Mouse (Mus musculus) neural tube, embryonic 14.5 days (tissue): ENCODE results near the gene Gm35315. TPM values are rescaled to one million over a fixed set of nuclear protein-coding genes. Genes with fewer than 3 reads are reported as not detected.
"Not testable (repeated sequence)": the region's sequence is repeated elsewhere in the genome, so short reads cannot be mapped to it uniquely, and the experiment has no call there.

Experiments used
- ATAC-seq: fragments of 200-750 bp; cut with Nextera tagmentation; 2 replicates; pipeline ENCODE4 v1.8.0; 2017; ENCODE audit warnings: low read depth, mild to moderate bottlenecking, moderate TSS enrichment, moderate library complexity
- H3K27ac ChIP-seq: fragments of 300-500 bp; sonication (generic); 2 replicates; pipeline ENCODE4 v1.5.1; 2014; ENCODE audit warnings: low read depth, mild to moderate bottlenecking, control low read depth, low read length, moderate library complexity, mixed read lengths
- H3K27me3 ChIP-seq: fragments of 300-500 bp; sonication (generic); 2 replicates; pipeline ENCODE4 v1.6.1; 2014; ENCODE audit warnings: low read length; ENCODE audit not compliant: control insufficient read depth, insufficient read depth
- H3K36me3 ChIP-seq: fragments of 300-500 bp; sonication (generic); 2 replicates; pipeline ENCODE4 v1.6.1; 2014; ENCODE audit warnings: low read length, mixed read lengths; ENCODE audit not compliant: control insufficient read depth, insufficient read depth
- H3K4me1 ChIP-seq: fragments of 300-500 bp; sonication (generic); 2 replicates; pipeline ENCODE4 v1.6.1; 2014; ENCODE audit warnings: low read length; ENCODE audit not compliant: control insufficient read depth, insufficient read depth
- H3K4me2 ChIP-seq: fragments of 300-500 bp; sonication (generic); 2 replicates; pipeline ENCODE4 v1.6.1; 2014; ENCODE audit warnings: mild to moderate bottlenecking, low read depth, low read length, control low read depth
- H3K4me3 ChIP-seq: fragments of 300-500 bp; sonication (generic); 2 replicates; pipeline ENCODE4 v1.5.1; 2014; ENCODE audit warnings: low read depth, low read length, control low read depth, mixed read lengths
- H3K9ac ChIP-seq: fragments of 300-500 bp; sonication (generic); replicated peaks from 2 replicates; pipeline ENCODE4 v1.6.1; 2014; ENCODE audit warnings: low read depth, mild to moderate bottlenecking, control low read depth, low read length, mixed read lengths
- H3K9me3 ChIP-seq: fragments of 300-500 bp; sonication (generic); 2 replicates; pipeline ENCODE4 v1.6.1; 2016; ENCODE audit warnings: low read length; ENCODE audit not compliant: control insufficient read depth
- WGBS: fragments of 180-500 bp; shearing (Covaris S2); extraction: QIAGEN DNeasy Blood & Tissue Kit; methylation state at CpG from one replicate; pipeline ENCODE4 v1.1.7; 2014; 5-methylcytosine and 5-hydroxymethylcytosine counted together
- polyA plus RNA-seq: library from polyadenylated mRNA; unstranded; fragments of >200 nt; fragmentation: Nextera tagmentation; extraction: Ambion mirVana; gene quantifications from 2 replicates; pipeline ENCODE4 v1.2.1, GENCODE M21; 2014

Gene Gm35315
- polyA plus RNA-seq, 1 experiment from 2014 or later = 0.50 TPM

GRCm38 (mm10) chr5:110122380-110122779 lies 28.2 kb upstream of the Gm35315 start:
- H3K36me3 ChIP-seq = peaks cover 21% of the 10 kb centered on the region
- not testable (repeated sequence) for H3K9me3 ChIP-seq, H3K9ac ChIP-seq, H3K4me3 ChIP-seq, ATAC-seq, H3K27me3 ChIP-seq, H3K4me1 ChIP-seq, H3K4me2 ChIP-seq, H3K27ac ChIP-seq
- 77% methylated on average over 3 of the region's 3 CpGs for WGBS

GRCm38 (mm10) chr5:110109991-110110441 lies 15.8 kb upstream of the Gm35315 start, which contains the start of gene Zfp605:
TSS of gene Zfp605 (plus strand) at chr5:110110092.
- Histone ChIP-seq H3K4me1 (peaks cover 10% of the 10 kb centered on the region; the same call in 1 of the 2 replicates), H3K27me3 (no peaks in the 10 kb centered on the region), H3K27ac (peak within 1 kb of the TSS; percentile 87), H3K9me3 (no peaks in the 10 kb centered on the region), H3K36me3 (peaks cover 18% of the 10 kb centered on the region), H3K9ac (peak within 1 kb of the TSS; percentile 70), H3K4me2 (peak within 1 kb of the TSS; percentile 70), H3K4me3 (peak within 1 kb of the TSS; percentile 60)
- WGBS = under 1% methylated on average over 12 of the region's 12 CpGs
- ATAC-seq = peak; percentile 65

DNA sequence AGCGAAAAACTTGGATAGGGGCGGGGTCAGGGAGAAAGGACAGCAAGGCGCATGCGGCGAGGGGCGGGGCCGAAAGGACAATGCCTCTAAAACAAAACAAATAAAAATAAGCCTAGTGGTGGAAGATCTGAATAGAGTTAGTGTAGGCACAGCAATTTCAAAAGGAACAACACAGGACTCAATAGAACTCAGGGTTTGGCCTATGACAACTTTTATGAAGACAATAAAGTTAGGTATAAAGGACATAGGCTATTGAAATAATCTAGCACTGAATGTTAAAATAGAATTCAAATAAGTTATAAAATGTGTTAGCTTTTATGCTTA lies 14.0 kb upstream of the Gm35315 start:
- peak overlapping the region; percentile 75 for H3K4me3 ChIP-seq
- H3K9ac ChIP-seq = no peak overlapping the region
- H3K9me3 ChIP-seq = no peaks in the 10 kb centered on the region
- H3K4me2 ChIP-seq = 0 out of 2 replicates have a peak overlapping the region, but pooled peaks have one; percentile 20
- peaks cover 10% of the 10 kb centered on the region; the same call in 1 of the 2 replicates for H3K4me1 ChIP-seq
- 0% methylated on average over 7 of the region's 7 CpGs for WGBS
- H3K27ac ChIP-seq = peak overlapping the region; percentile 94
- H3K27me3 ChIP-seq = no peaks in the 10 kb centered on the region
- no peak for ATAC-seq
- peaks cover 32% of the 10 kb centered on the region for H3K36me3 ChIP-seq

DNA sequence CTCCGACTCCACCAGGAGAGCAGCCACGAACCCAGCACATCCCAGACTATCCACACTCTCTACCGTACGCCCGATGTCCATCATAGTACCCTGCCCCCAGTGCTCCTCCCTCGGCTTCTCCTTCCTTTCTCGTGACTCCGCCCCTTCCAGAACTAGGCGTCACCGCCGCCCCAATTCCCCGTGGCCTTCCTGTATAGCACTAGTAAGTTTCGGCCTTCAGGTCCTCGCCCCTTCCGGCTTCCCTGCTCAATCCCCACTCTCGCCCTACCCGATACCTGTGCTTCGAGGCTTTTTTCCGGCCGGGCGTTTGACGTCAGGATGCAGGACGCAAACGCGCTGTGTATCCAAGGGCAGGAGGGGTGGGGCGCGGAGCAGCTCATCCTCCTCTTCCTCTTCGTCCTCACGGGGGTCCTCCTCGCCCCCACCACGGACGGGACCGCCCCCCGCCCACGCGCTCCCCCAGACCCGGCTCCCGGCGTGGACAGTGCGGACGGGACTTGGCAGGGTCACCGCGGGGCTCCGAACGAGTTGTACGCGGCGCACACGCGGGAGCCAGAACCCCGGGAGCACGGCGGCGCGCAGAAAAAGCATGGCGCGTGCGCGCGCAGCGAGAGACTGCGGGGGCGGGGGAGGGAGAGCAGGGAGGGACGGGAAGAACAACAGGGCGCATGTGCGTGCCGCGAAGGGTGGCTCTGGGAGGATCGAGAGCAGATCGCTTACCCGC lies 13.5 kb upstream of the Gm35315 start, which contains the start of gene Gtpbp6:
TSS of gene Gtpbp6 (minus strand) at position 617 of the 724 bp plus-strand sequence.
- under 1% methylated on average over 71 of the region's 71 CpGs for WGBS
- H3K9ac ChIP-seq = peak within 1 kb of the TSS; percentile 76
- ATAC-seq = peak; percentile 75
- peak within 1 kb of the TSS; percentile 75 for H3K4me3 ChIP-seq
- peak within 1 kb of the TSS; percentile 94 for H3K27ac ChIP-seq
- H3K36me3 ChIP-seq = peaks cover 33% of the 10 kb centered on the region
- H3K9me3 ChIP-seq = no peaks in the 10 kb centered on the region
- H3K27me3 ChIP-seq = no peaks in the 10 kb centered on the region
- H3K4me2 ChIP-seq = peak within 1 kb of the TSS; percentile 88
- peaks cover 10% of the 10 kb centered on the region; the same call in 1 of the 2 replicates for H3K4me1 ChIP-seq

GRCm38 (mm10) chr5:110106901-110107564 lies 12.8 kb upstream of the Gm35315 start:
- no peaks in the 10 kb centered on the region for H3K9me3 ChIP-seq
- H3K4me3 ChIP-seq = peak overlapping the region; percentile 75
- H3K27ac ChIP-seq = peak overlapping the region; percentile 94
- H3K27me3 ChIP-seq = no peaks in the 10 kb centered on the region
- ATAC-seq = peak; percentile 8; the same call in 1 of the 2 replicates
- peak overlapping the region; percentile 88 for H3K4me2 ChIP-seq
- H3K9ac ChIP-seq = peak overlapping the region; percentile 76
- WGBS = 19% methylated on average over 39 of the region's 41 CpGs
- peaks cover 28% of the 10 kb centered on the region for H3K36me3 ChIP-seq
- peaks cover 10% of the 10 kb centered on the region; the same call in 1 of the 2 replicates for H3K4me1 ChIP-seq

- Histone ChIP-seq H3K27ac (no peak overlapping the region), H3K4me3 (peak overlapping the region; percentile 75), H3K4me2 (peak overlapping the region; percentile 88), H3K9ac (peak overlapping the region; percentile 76; the same call in 1 of the 2 replicates), H3K36me3 (peaks cover 28% of the 10 kb centered on the region), H3K4me1 (peaks cover 15% of the 10 kb centered on the region; the same call in 1 of the 2 replicates), H3K27me3 (no peaks in the 10 kb centered on the region), H3K9me3 (no peaks in the 10 kb centered on the region)
- 94% methylated on average over 25 of the region's 26 CpGs for WGBS
- ATAC-seq = no peak
Observed at GRCm38 (mm10) chr5:110106140-110106871, 12.1 kb upstream of the Gm35315 start.

DNA sequence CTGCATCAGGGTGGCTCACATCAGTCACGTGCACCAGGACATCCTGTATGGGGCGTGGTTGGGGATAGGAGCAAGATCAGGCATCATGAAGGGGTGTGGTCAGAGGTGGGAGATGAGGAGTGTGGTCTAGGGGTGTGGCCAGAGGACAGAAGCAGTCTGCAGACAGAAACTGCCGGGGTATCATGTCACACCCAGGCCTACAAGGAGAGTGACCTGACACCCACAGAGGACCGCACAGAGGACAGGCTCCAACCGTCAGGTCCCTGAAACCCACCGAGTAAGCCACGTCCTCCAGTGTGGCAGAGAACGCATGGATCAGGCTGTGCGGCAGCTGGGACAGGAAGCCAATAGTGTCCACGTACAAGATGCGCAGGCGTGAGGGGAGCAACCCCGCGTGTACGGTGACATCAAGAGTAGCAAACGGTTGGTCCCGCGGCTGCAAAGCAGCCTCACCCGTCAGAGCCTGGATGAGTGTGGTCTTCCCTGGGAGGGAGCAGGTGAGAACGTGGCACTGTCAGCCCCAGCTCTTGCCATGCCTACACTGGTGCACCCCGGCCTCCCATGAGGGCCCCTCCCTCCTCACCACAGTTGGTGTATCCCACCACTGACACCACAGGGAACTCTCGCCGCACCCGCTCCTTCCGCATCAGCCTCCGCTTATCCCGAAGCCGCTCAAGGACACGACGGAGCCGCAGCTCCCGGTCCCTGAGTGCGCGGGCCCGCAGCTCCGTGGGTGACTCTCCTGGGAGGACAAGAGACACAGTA lies 10.6 kb upstream of the Gm35315 start:
- ATAC-seq = no peak
- H3K27me3 ChIP-seq = no peaks in the 10 kb centered on the region
- H3K9me3 ChIP-seq = no peaks in the 10 kb centered on the region
- H3K4me2 ChIP-seq = no peak overlapping the region
- no peak overlapping the region for H3K27ac ChIP-seq
- no peak overlapping the region for H3K9ac ChIP-seq
- no peak overlapping the region for H3K4me3 ChIP-seq
- H3K36me3 ChIP-seq = peaks cover 28% of the 10 kb centered on the region
- 95% methylated on average over 36 of the region's 36 CpGs for WGBS
- H3K4me1 ChIP-seq = peaks cover 23% of the 10 kb centered on the region; the same call in 1 of the 2 replicates

- H3K9ac ChIP-seq = no peak overlapping the region
- no peak overlapping the region for H3K4me2 ChIP-seq
- no peak for ATAC-seq
- no peaks in the 10 kb centered on the region for H3K9me3 ChIP-seq
- H3K27me3 ChIP-seq = no peaks in the 10 kb centered on the region
- 95% methylated on average over 27 of the region's 27 CpGs for WGBS
- no peak overlapping the region for H3K4me3 ChIP-seq
- peaks cover 23% of the 10 kb centered on the region; the same call in 1 of the 2 replicates for H3K4me1 ChIP-seq
- peaks cover 28% of the 10 kb centered on the region for H3K36me3 ChIP-seq
- no peak overlapping the region for H3K27ac ChIP-seq
Observed at GRCm38 (mm10) chr5:110103901-110104615, 9.8 kb upstream of the Gm35315 start.
